Mouse (Mus musculus) embryo, embryonic 10 days (tissue): ENCODE measurements around the gene Garnl3.

Source experiments
- DNase-seq: peaks from one replicate; pipeline ENCODE4 v3.0.0-alpha.2; 2015; ENCODE audit warnings: low spot score

Garnl3 gene

GRCm38 (mm10) chr2:32968024-32968614 lies 163.3 kb downstream of the Garnl3 start:
- no peak for DNase-seq

- peak; percentile 95 for DNase-seq
These were observed 164.5 kb downstream of the Garnl3 start for GRCm38 (mm10) chr2:32966689-32967631.

- DNase-seq, result no peak
These were observed 165.2 kb downstream of the Garnl3 start for GRCm38 (mm10) chr2:32966184-32966688.

GRCm38 (mm10) chr2:32965511-32966183 lies 165.8 kb downstream of the Garnl3 start:
- peak; percentile 27 for DNase-seq

GRCm38 (mm10) chr2:32964659-32965457 lies 166.6 kb downstream of the Garnl3 start:
- peak; percentile 27 for DNase-seq

GRCm38 (mm10) chr2:32963981-32964380 lies 167.5 kb downstream of the Garnl3 start:
- DNase-seq, result no peak

- no peak for DNase-seq
These were observed 167.9 kb downstream of the Garnl3 start for GRCm38 (mm10) chr2:32963544-32963943.

GRCm38 (mm10) chr2:32962875-32963220 lies 168.6 kb downstream of the Garnl3 start:
- no peak for DNase-seq

GRCm38 (mm10) chr2:32962062-32962874 lies 169.2 kb downstream of the Garnl3 start:
- peak; percentile 49 for DNase-seq

GRCm38 (mm10) chr2:32961192-32961995 lies 170.1 kb downstream of the Garnl3 start, which contains the start of the genes Rpl12 and Lrsam1:
Gene Rpl12 (plus strand): TSS chr2:32961559.
Gene Lrsam1 (minus strand): TSS chr2:32961614.
- peak; percentile 95 for DNase-seq

GRCm38 (mm10) chr2:32960273-32960672 lies 171.2 kb downstream of the Garnl3 start:
- DNase-seq, result no peak

- no peak for DNase-seq
These were observed 174.1 kb downstream of the Garnl3 start for GRCm38 (mm10) chr2:32957344-32957743.

GRCm38 (mm10) chr2:32954581-32954980 lies 176.9 kb downstream of the Garnl3 start:
- no peak for DNase-seq

GRCm38 (mm10) chr2:32947454-32947853 lies 184.0 kb downstream of the Garnl3 start:
- DNase-seq, result no peak

- DNase-seq, result no peak
These were observed 191.0 kb downstream of the Garnl3 start for GRCm38 (mm10) chr2:32940483-32940882.

GRCm38 (mm10) chr2:32939418-32939817 lies 192.0 kb downstream of the Garnl3 start:
- peak; percentile 63 for DNase-seq

- DNase-seq, result no peak
These were observed 192.7 kb downstream of the Garnl3 start for GRCm38 (mm10) chr2:32938741-32939140.
